Mouse (Mus musculus): ENCODE results near the gene Pbx4. TPM values are rescaled to one million over a fixed set of nuclear protein-coding genes. Genes with fewer than 3 reads are reported as not detected.

The Pbx4 gene
- total and polyA plus RNA-seq, 3 experiments: 1.0 to 5.9 (median 2.4) TPM

- in situ Hi-C loops (cut with MboI; ENCODE audit: low pct_ligation_motif_present, low pct_unique_long_range_greater_than_20kb, low sequenced_read_pairs): no loop called here
- dilution Hi-C loops (cut with MboI; ENCODE audit: extremely low pct_ligation_motif_present, extremely low pct_unique_long_range_greater_than_20kb, low sequenced_read_pairs): no loop called here
Observed at GRCm38 (mm10) chr8:69876967-69877366, 44.7 kb downstream of the Pbx4 start.

DNA sequence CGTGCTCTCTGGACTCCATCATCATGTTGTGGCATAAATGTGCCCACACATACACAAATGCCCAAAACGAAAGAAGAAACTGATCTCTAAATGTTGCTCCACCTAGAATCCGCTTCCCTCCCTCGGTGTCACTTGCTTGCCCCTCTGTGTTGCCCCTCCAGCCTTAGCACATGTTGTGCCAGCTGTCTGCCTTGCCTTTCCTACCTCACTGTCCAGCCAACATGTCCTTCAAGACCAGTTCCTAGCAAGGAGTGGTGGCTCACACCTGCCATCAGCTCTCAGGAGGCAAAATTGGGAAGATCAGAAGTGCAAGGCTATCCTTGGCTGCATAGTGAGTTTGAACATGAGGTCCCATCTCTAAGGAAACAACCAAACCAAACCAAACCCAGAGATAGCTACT, 45.1 kb downstream of the Pbx4 start:
- H3K4me1 ChIP-seq (ENCODE audit: control insufficient read depth in 1 of 2, insufficient read depth in 2 of 2): no peaks in the 10 kb centered on the region
- dilution Hi-C loops (cut with MboI; ENCODE audit: extremely low pct_ligation_motif_present, extremely low pct_unique_long_range_greater_than_20kb, low sequenced_read_pairs) (no loop called here), in situ Hi-C loops (cut with MboI; ENCODE audit: low pct_ligation_motif_present, low pct_unique_long_range_greater_than_20kb, low sequenced_read_pairs) (no loop called here)
- peaks cover 21% of the 10 kb centered on the region for H3K9me3 ChIP-seq (replicated peaks; ENCODE audit: low read length)
- no peak overlapping the region for H3K4me3 ChIP-seq (replicated peaks in 1 of 3; ENCODE audit: low read depth in 2 of 3, low read length in 2 of 3, poor library complexity in 1 of 3)
- no peak overlapping the region for H3K27ac ChIP-seq (ENCODE audit: insufficient read depth, low read depth)
- H3K36me3 ChIP-seq (replicated peaks in 1 of 2; ENCODE audit: control insufficient read depth in 1 of 2, insufficient read depth in 1 of 2, low read length in 1 of 2): peaks cover 0 to 15% of the 10 kb centered on the region in 2 experiments
- TF ChIP-seq TBP (conservative IDR thresholded peaks at IDR 0.05; ENCODE audit: low read depth, low read length): no peak
- TF ChIP-seq NRF1 (IDR thresholded peaks at IDR 0.05; ENCODE audit: low read depth, low read length): no peak
- TF ChIP-seq RCOR1 (conservative IDR thresholded peaks at IDR 0.05; ENCODE audit: low read depth, low read length): no peak
- no peak for TF ChIP-seq POLR2A (IDR thresholded peaks at IDR 0.05; ENCODE audit: low read depth, low read length)
- TF ChIP-seq TCF12 (IDR thresholded peaks at IDR 0.05; ENCODE audit: low read depth, low read length): no peak
- TF ChIP-seq MAFK (IDR thresholded peaks at IDR 0.05; ENCODE audit: insufficient replicate concordance, low read length): no peak
- no peak for TF ChIP-seq GABPA (IDR thresholded peaks at IDR 0.05; ENCODE audit: insufficient replicate concordance, low read depth, low read length)
- no peak for TF ChIP-seq UBTF (IDR thresholded peaks at IDR 0.05; ENCODE audit: low read depth, low read length)
- no peak for TF ChIP-seq HCFC1 (IDR thresholded peaks at IDR 0.05; ENCODE audit: low read depth, low read length)
- no peak for TF ChIP-seq JUN (IDR thresholded peaks at IDR 0.05; ENCODE audit: insufficient read depth, low read depth, low read length)
- TF ChIP-seq ELF1 (IDR thresholded peaks at IDR 0.05; ENCODE audit: low read depth, low read length): no peak
- no peak for TF ChIP-seq MAZ (IDR thresholded peaks at IDR 0.05; ENCODE audit: low read depth, low read length)
- TF ChIP-seq MXI1 (IDR thresholded peaks at IDR 0.05; ENCODE audit: low read depth, low read length): no peak
- no peak for TF ChIP-seq ZC3H11A (IDR thresholded peaks at IDR 0.05; ENCODE audit: low read depth, low read length)
- no peak for TF ChIP-seq MEF2A (IDR thresholded peaks at IDR 0.05; ENCODE audit: borderline replicate concordance, low read depth, low read length)
- TF ChIP-seq SIN3A (IDR thresholded peaks at IDR 0.05; ENCODE audit: low read length): no peak
- no peak for TF ChIP-seq KAT2A (IDR thresholded peaks at IDR 0.05; ENCODE audit: insufficient replicate concordance, low read length)
- no peak for DNase-seq (ENCODE audit: extremely low read depth)
- H3K27me3 ChIP-seq (replicated peaks): no peaks in the 10 kb centered on the region
- H3K79me2 ChIP-seq (replicated peaks; ENCODE audit: control insufficient read depth, extremely low read depth, insufficient read depth, poor library complexity, severe bottlenecking): no peaks in the 10 kb centered on the region
- no peak overlapping the region for H3K4me2 ChIP-seq (ENCODE audit: insufficient read depth, low read depth, poor library complexity, severe bottlenecking)
- no peak overlapping the region for H3K9ac ChIP-seq (ENCODE audit: insufficient read depth, low read depth)

More at GRCm38 (mm10) chr8:69876967-69877366, 44.7 kb downstream of the Pbx4 start:
- Histone ChIP-seq H3K36me3 (replicated peaks in 1 of 2; ENCODE audit: control insufficient read depth in 1 of 2, insufficient read depth in 1 of 2, low read length in 1 of 2) (peaks cover 0 to 11% of the 10 kb centered on the region in 2 experiments), H3K27me3 (replicated peaks) (no peaks in the 10 kb centered on the region), H3K4me3 (replicated peaks in 1 of 3; ENCODE audit: low read depth in 2 of 3, low read length in 2 of 3, poor library complexity in 1 of 3) (no peak overlapping the region), H3K9ac (ENCODE audit: insufficient read depth, low read depth) (no peak overlapping the region), H3K9me3 (replicated peaks; ENCODE audit: low read length) (peaks cover 16% of the 10 kb centered on the region), H3K27ac (ENCODE audit: insufficient read depth, low read depth) (no peak overlapping the region), H3K4me1 (ENCODE audit: control insufficient read depth in 1 of 2, insufficient read depth in 2 of 2) (no peaks in the 10 kb centered on the region), H3K79me2 (replicated peaks; ENCODE audit: control insufficient read depth, extremely low read depth, insufficient read depth, poor library complexity, severe bottlenecking) (no peaks in the 10 kb centered on the region), H3K4me2 (ENCODE audit: insufficient read depth, low read depth, poor library complexity, severe bottlenecking) (no peak overlapping the region)
- no peak for DNase-seq (ENCODE audit: extremely low read depth)
- TF ChIP-seq UBTF (IDR thresholded peaks at IDR 0.05; ENCODE audit: low read depth, low read length) (no peak), MAFK (IDR thresholded peaks at IDR 0.05; ENCODE audit: insufficient replicate concordance, low read length) (no peak), JUN (IDR thresholded peaks at IDR 0.05; ENCODE audit: insufficient read depth, low read depth, low read length) (no peak), ZMIZ1 (IDR thresholded peaks at IDR 0.05; ENCODE audit: low read depth, low read length) (no peak), EP300 (IDR thresholded peaks at IDR 0.05; ENCODE audit: low read length) (no peak), TCF12 (IDR thresholded peaks at IDR 0.05; ENCODE audit: low read depth, low read length) (no peak), PAX5 (IDR thresholded peaks at IDR 0.05; ENCODE audit: low read length) (no peak), JUND (conservative IDR thresholded peaks at IDR 0.05; ENCODE audit: low read depth, low read length) (no peak), KAT2A (IDR thresholded peaks at IDR 0.05; ENCODE audit: insufficient replicate concordance, low read length) (no peak), NELFE (IDR thresholded peaks at IDR 0.05; ENCODE audit: low read depth, low read length) (no peak), USF1 (IDR thresholded peaks at IDR 0.05; ENCODE audit: low read depth, low read length) (no peak), CTCF (conservative IDR thresholded peaks at IDR 0.05 in 1 of 2, IDR thresholded peaks at IDR 0.05 in 1 of 2; ENCODE audit: low read depth in 2 of 2, low read length in 2 of 2) (no peak), ZKSCAN1 (IDR thresholded peaks at IDR 0.05; ENCODE audit: borderline replicate concordance, low read depth, low read length) (no peak), ETS1 (conservative IDR thresholded peaks at IDR 0.05; ENCODE audit: low read depth, low read length) (no peak)

Data from CH12.LX (cell line).